Mouse (Mus musculus) midbrain, embryonic 11.5 days (tissue): ENCODE results near the gene Eogt. TPM values are rescaled to one million over a fixed set of nuclear protein-coding genes. Genes with fewer than 3 reads are reported as not detected.

Source experiments
- ATAC-seq: fragments of 200-750 bp; cut with Nextera tagmentation; 2 replicates; pipeline ENCODE4 v1.8.0; 2017; ENCODE audit warnings: moderate TSS enrichment, moderate library complexity; ENCODE audit not compliant: low FRiP score
- DNase-seq: peaks from one replicate; pipeline ENCODE4 v3.0.0; 2015; ENCODE audit warnings: low spot score; ENCODE audit errors: missing footprints
- H3K27ac ChIP-seq: fragments of 300-500 bp; sonication (generic); 2 replicates; pipeline ENCODE4 v1.5.1; 2014; ENCODE audit warnings: low read depth, low read length
- H3K27me3 ChIP-seq: fragments of 300-500 bp; sonication (generic); 2 replicates; pipeline ENCODE4 v1.6.1; 2014; ENCODE audit warnings: mild to moderate bottlenecking, low read length, moderate library complexity, mixed read lengths; ENCODE audit not compliant: control insufficient read depth, insufficient read depth
- H3K36me3 ChIP-seq: fragments of 300-500 bp; sonication (generic); 2 replicates; pipeline ENCODE4 v1.6.1; 2014; ENCODE audit warnings: mild to moderate bottlenecking, low read length, moderate library complexity, mixed read lengths; ENCODE audit not compliant: control insufficient read depth, insufficient read depth
- H3K4me1 ChIP-seq: fragments of 300-500 bp; sonication (generic); 2 replicates; pipeline ENCODE4 v1.6.1; 2014; ENCODE audit warnings: low read length; ENCODE audit not compliant: control insufficient read depth, insufficient read depth
- H3K4me2 ChIP-seq: fragments of 300-500 bp; sonication (generic); 2 replicates; pipeline ENCODE4 v1.6.1; 2014; ENCODE audit warnings: mild to moderate bottlenecking, moderate library complexity
- H3K4me3 ChIP-seq: fragments of 300-500 bp; sonication (generic); 2 replicates; pipeline ENCODE4 v1.5.1; 2014; ENCODE audit warnings: low read depth, low read length
- H3K9ac ChIP-seq: fragments of 300-500 bp; sonication (generic); 2 replicates; pipeline ENCODE4 v1.6.1; 2014; ENCODE audit warnings: low read length
- H3K9me3 ChIP-seq: fragments of 300-500 bp; sonication (generic); 2 replicates; pipeline ENCODE4 v1.6.1; 2016; ENCODE audit warnings: low read length; ENCODE audit not compliant: control insufficient read depth
- WGBS: fragments of 180-500 bp; shearing (Covaris S2); extraction: QIAGEN DNeasy Blood & Tissue Kit; methylation state at CpG from one replicate; pipeline ENCODE4 v1.1.7; 2014; 5-methylcytosine and 5-hydroxymethylcytosine counted together
- polyA plus RNA-seq: library from polyadenylated mRNA; unstranded; fragments of >200 nt; fragmentation: Nextera tagmentation; extraction: Ambion mirVana; gene quantifications from 2 replicates; pipeline ENCODE4 v1.2.1, GENCODE M21; 2014

Eogt gene
- polyA plus RNA-seq, 1 experiment from 2014 or later: 8.3 TPM

GRCm38 (mm10) chr6:97116896-97117295 is 32.1 kb downstream of the Eogt start:
- Histone ChIP-seq H3K4me2 (no peak overlapping the region), H3K4me3 (no peak overlapping the region), H3K9ac (no peak overlapping the region), H3K4me1 (no peaks in the 10 kb centered on the region), H3K9me3 (no peaks in the 10 kb centered on the region), H3K27me3 (no peaks in the 10 kb centered on the region), H3K36me3 (peaks cover 3% of the 10 kb centered on the region; the same call in 1 of the 2 replicates), H3K27ac (no peak overlapping the region)
- 84% methylated on average over 5 of the region's 5 CpGs for WGBS
- no peak for DNase-seq
- ATAC-seq: no peak

GRCm38 (mm10) chr6:97114821-97115220 is 34.2 kb downstream of the Eogt start:
- H3K4me3 ChIP-seq: no peak overlapping the region
- H3K9me3 ChIP-seq: no peaks in the 10 kb centered on the region
- DNase-seq: no peak
- 55% methylated on average over 3 of the region's 3 CpGs for WGBS
- H3K27me3 ChIP-seq: no peaks in the 10 kb centered on the region
- peaks cover 3% of the 10 kb centered on the region; the same call in 1 of the 2 replicates for H3K36me3 ChIP-seq
- no peak overlapping the region for H3K4me2 ChIP-seq
- no peaks in the 10 kb centered on the region for H3K4me1 ChIP-seq
- no peak for ATAC-seq
- H3K9ac ChIP-seq: no peak overlapping the region
- H3K27ac ChIP-seq: no peak overlapping the region

- 95% methylated on average over 8 of the region's 8 CpGs for WGBS
- no peak overlapping the region for H3K9ac ChIP-seq
- no peaks in the 10 kb centered on the region for H3K4me1 ChIP-seq
- ATAC-seq (no peak), DNase-seq (no peak)
- H3K27ac ChIP-seq: no peak overlapping the region
- H3K9me3 ChIP-seq: no peaks in the 10 kb centered on the region
- peaks cover 3% of the 10 kb centered on the region; the same call in 1 of the 2 replicates for H3K36me3 ChIP-seq
- H3K4me2 ChIP-seq: no peak overlapping the region
- no peak overlapping the region for H3K4me3 ChIP-seq
- H3K27me3 ChIP-seq: no peaks in the 10 kb centered on the region
These were observed 36.8 kb downstream of the Eogt start for GRCm38 (mm10) chr6:97112177-97112576.

GRCm38 (mm10) chr6:97106777-97107176 is 42.2 kb downstream of the Eogt start:
- H3K27ac ChIP-seq: 0 out of 2 replicates have a peak overlapping the region, but pooled peaks have one; percentile 8
- no peaks in the 10 kb centered on the region for H3K27me3 ChIP-seq
- H3K36me3 ChIP-seq: no peaks in the 10 kb centered on the region
- 19% methylated on average over 2 of the region's 2 CpGs for WGBS
- H3K9me3 ChIP-seq: no peaks in the 10 kb centered on the region
- ATAC-seq: peak; percentile 71
- peaks cover 14% of the 10 kb centered on the region for H3K4me1 ChIP-seq
- no peak overlapping the region for H3K4me3 ChIP-seq
- no peak overlapping the region for H3K9ac ChIP-seq
- peak; percentile 95 for DNase-seq
- H3K4me2 ChIP-seq: no peak overlapping the region

GRCm38 (mm10) chr6:97106106-97106505 is 42.9 kb downstream of the Eogt start:
- H3K9me3 ChIP-seq: no peaks in the 10 kb centered on the region
- H3K4me2 ChIP-seq: no peak overlapping the region
- no peak overlapping the region for H3K4me3 ChIP-seq
- H3K36me3 ChIP-seq: no peaks in the 10 kb centered on the region
- ATAC-seq: no peak
- peaks cover 20% of the 10 kb centered on the region for H3K4me1 ChIP-seq
- WGBS: 86% methylated on average over 8 of the region's 8 CpGs
- H3K9ac ChIP-seq: no peak overlapping the region
- H3K27ac ChIP-seq: no peak overlapping the region
- DNase-seq: peak; percentile 84
- H3K27me3 ChIP-seq: no peaks in the 10 kb centered on the region

- H3K27me3 ChIP-seq: no peaks in the 10 kb centered on the region
- H3K4me1 ChIP-seq: peaks cover 20% of the 10 kb centered on the region
- H3K36me3 ChIP-seq: no peaks in the 10 kb centered on the region
- ATAC-seq: no peak
- no peak overlapping the region for H3K27ac ChIP-seq
- H3K9ac ChIP-seq: no peak overlapping the region
- WGBS: 81% methylated on average over 7 of the region's 7 CpGs
- H3K9me3 ChIP-seq: no peaks in the 10 kb centered on the region
- no peak overlapping the region for H3K4me2 ChIP-seq
- DNase-seq: no peak
- no peak overlapping the region for H3K4me3 ChIP-seq
These were observed 44.6 kb downstream of the Eogt start for GRCm38 (mm10) chr6:97104264-97104852.

- Histone ChIP-seq H3K9me3 (no peaks in the 10 kb centered on the region), H3K4me1 (peaks cover 20% of the 10 kb centered on the region), H3K4me3 (no peak overlapping the region), H3K27me3 (no peaks in the 10 kb centered on the region), H3K4me2 (peak overlapping the region; percentile 46), H3K27ac (no peak overlapping the region; the same call in 1 of the 2 replicates), H3K36me3 (no peaks in the 10 kb centered on the region), H3K9ac (no peak overlapping the region)
- DNase-seq (peak; percentile 93), ATAC-seq (peak; percentile 80)
- 2% methylated on average over 15 of the region's 15 CpGs for WGBS
These were observed 46.9 kb downstream of the Eogt start for GRCm38 (mm10) chr6:97101958-97102702.

GRCm38 (mm10) chr6:97101190-97101957 is 47.6 kb downstream of the Eogt start:
- DNase-seq (peak; percentile 86), ATAC-seq (no peak)
- peak overlapping the region; percentile 46 for H3K4me2 ChIP-seq
- no peaks in the 10 kb centered on the region for H3K36me3 ChIP-seq
- no peak overlapping the region; the same call in 1 of the 2 replicates for H3K27ac ChIP-seq
- WGBS: 18% methylated on average over 12 of the region's 12 CpGs
- no peak overlapping the region for H3K9ac ChIP-seq
- H3K4me1 ChIP-seq: peaks cover 20% of the 10 kb centered on the region
- no peaks in the 10 kb centered on the region for H3K9me3 ChIP-seq
- no peaks in the 10 kb centered on the region for H3K27me3 ChIP-seq
- H3K4me3 ChIP-seq: no peak overlapping the region

GRCm38 (mm10) chr6:97082336-97082735 is 66.6 kb downstream of the Eogt start:
- WGBS: 96% methylated on average over 2 of the region's 2 CpGs
- no peaks in the 10 kb centered on the region; the same call in 1 of the 2 replicates for H3K9me3 ChIP-seq
- no peak overlapping the region for H3K4me3 ChIP-seq
- H3K4me2 ChIP-seq: no peak overlapping the region
- no peaks in the 10 kb centered on the region for H3K4me1 ChIP-seq
- ATAC-seq (no peak), DNase-seq (no peak)
- no peak overlapping the region for H3K9ac ChIP-seq
- no peaks in the 10 kb centered on the region for H3K27me3 ChIP-seq
- no peaks in the 10 kb centered on the region for H3K36me3 ChIP-seq
- H3K27ac ChIP-seq: no peak overlapping the region
